Mouse (Mus musculus) CD4-positive, CD25-positive, alpha-beta regulatory T cell, adult 2 months (primary cell): Measurements from ENCODE around the gene Olfr591.
"Not testable (repeated sequence)": the region's sequence is repeated elsewhere in the genome, so short reads cannot be mapped to it uniquely, and the experiment has no call there.

Experiments
- DNase-seq: peaks from one replicate; pipeline ENCODE4 v3.0.0-alpha.2; 2012; ENCODE audit warnings: low read depth, low spot score

Olfr591 gene

GRCm38 (mm10) chr7:103178240-103178639, at the start of gene Olfr591:
Gene Olfr591 (minus strand): TSS chr7:103178340.
- DNase-seq, result no peak

- DNase-seq, result no peak
These were observed 38.6 kb upstream of the Olfr591 start, which contains the start of gene Olfr594 for GRCm38 (mm10) chr7:103216696-103217095. Gene Olfr594 (plus strand): TSS chr7:103216996.

- DNase-seq, result not testable (repeated sequence)
These were observed 33.9 kb upstream of the Olfr591 start for GRCm38 (mm10) chr7:103212050-103212449.

- DNase-seq, result no peak
These were observed 33.4 kb upstream of the Olfr591 start, which contains the start of gene Olfr593 for GRCm38 (mm10) chr7:103211562-103211961. Gene Olfr593 (plus strand): TSS chr7:103211862.

- DNase-seq, result not testable (repeated sequence)
These were observed 6.4 kb upstream of the Olfr591 start, which contains the start of gene Olfr592 for GRCm38 (mm10) chr7:103184503-103184902. Gene Olfr592 (plus strand): TSS chr7:103184803.

GRCm38 (mm10) chr7:103169697-103170096, 8.4 kb downstream of the Olfr591 start:
- DNase-seq, result no peak

GRCm38 (mm10) chr7:103156256-103156655, 21.9 kb downstream of the Olfr591 start, which contains the start of gene Olfr589:
Gene Olfr589 (minus strand): TSS chr7:103156356.
- no peak for DNase-seq

- no peak for DNase-seq
These were observed 37.6 kb downstream of the Olfr591 start, which contains the start of gene Olfr588-ps1 for GRCm38 (mm10) chr7:103140579-103140978. Gene Olfr588-ps1 (plus strand): TSS chr7:103140879.

GRCm38 (mm10) chr7:103125538-103125937, 52.6 kb downstream of the Olfr591 start, which contains the start of gene Olfr586:
Gene Olfr586 (minus strand): TSS chr7:103125638.
- DNase-seq, result no peak

- DNase-seq, result no peak
These were observed 58.7 kb downstream of the Olfr591 start for GRCm38 (mm10) chr7:103119406-103119805.
